Mouse (Mus musculus) neural tube, embryonic 12.5 days (tissue): ENCODE results near the gene Bhmt. TPM values are rescaled to one million over a fixed set of nuclear protein-coding genes. Genes with fewer than 3 reads are reported as not detected.
"Not testable (repeated sequence)": the region's sequence is repeated elsewhere in the genome, so short reads cannot be mapped to it uniquely, and the experiment has no call there.

Experiments used
- ATAC-seq: fragments of 200-750 bp; cut with Nextera tagmentation; 2 replicates; pipeline ENCODE4 v1.8.0; 2017; ENCODE audit warnings: low read depth, mild to moderate bottlenecking, moderate TSS enrichment, moderate library complexity; ENCODE audit not compliant: low FRiP score
- H3K27ac ChIP-seq: fragments of 300-500 bp; sonication (generic); 2 replicates; pipeline ENCODE4 v1.5.1; 2016
- H3K27me3 ChIP-seq: fragments of 300-500 bp; sonication (generic); replicated peaks from 2 replicates; pipeline ENCODE4 v1.6.1; 2016; ENCODE audit warnings: mild to moderate bottlenecking
- H3K36me3 ChIP-seq: fragments of 300-500 bp; sonication (generic); 2 replicates; pipeline ENCODE4 v1.6.1; 2016; ENCODE audit warnings: mild to moderate bottlenecking
- H3K4me1 ChIP-seq: fragments of 300-500 bp; sonication (generic); 2 replicates; pipeline ENCODE4 v1.6.1; 2016
- H3K4me2 ChIP-seq: fragments of 300-500 bp; sonication (generic); replicated peaks from 2 replicates; pipeline ENCODE4 v1.6.1; 2016; ENCODE audit warnings: mild to moderate bottlenecking
- H3K4me3 ChIP-seq: fragments of 300-500 bp; sonication (generic); 2 replicates; pipeline ENCODE4 v1.5.1; 2016
- H3K9ac ChIP-seq: fragments of 300-500 bp; sonication (generic); 2 replicates; pipeline ENCODE4 v1.6.1; 2016; ENCODE audit warnings: mild to moderate bottlenecking
- H3K9me3 ChIP-seq: fragments of 300-500 bp; sonication (generic); 2 replicates; pipeline ENCODE4 v1.6.1; 2016; ENCODE audit warnings: mild to moderate bottlenecking
- WGBS: fragments of 180-500 bp; shearing (Covaris S2); methylation state at CpG from one replicate; pipeline ENCODE4 v1.1.7; 2016; 5-methylcytosine and 5-hydroxymethylcytosine counted together
- polyA plus RNA-seq: library from polyadenylated mRNA; unstranded; fragments of >200 nt; fragmentation: Nextera tagmentation; extraction: Ambion mirVana; gene quantifications from 2 replicates; pipeline ENCODE4 v1.2.1, GENCODE M21; 2016

Bhmt gene
- polyA plus RNA-seq, 1 experiment from 2014 or later = not detected

DNA sequence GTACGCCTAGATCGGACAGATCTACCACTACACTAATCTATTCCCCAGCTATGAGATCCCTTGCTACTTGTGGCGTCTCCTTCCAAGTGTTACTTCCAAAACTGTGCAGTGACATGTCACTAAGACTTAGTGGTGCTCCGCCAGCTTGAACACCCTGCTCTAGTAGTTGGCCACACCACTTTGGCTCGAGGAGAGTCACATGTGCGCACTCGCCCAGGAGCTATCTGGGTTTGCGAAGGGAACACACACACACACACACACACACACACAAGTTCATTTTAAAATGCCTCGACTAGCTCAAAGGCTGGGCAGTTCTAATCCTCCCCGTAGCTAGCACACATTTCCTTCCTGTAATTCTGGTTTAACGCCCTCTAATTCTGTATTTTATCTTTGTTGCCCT is 36.2 kb downstream of the Bhmt start:
- WGBS = 89% methylated on average over 11 of the region's 11 CpGs
- Histone ChIP-seq H3K27ac (no peak overlapping the region), H3K4me2 (no peak overlapping the region), H3K27me3 (no peaks in the 10 kb centered on the region), H3K36me3 (no peaks in the 10 kb centered on the region), H3K9ac (no peak overlapping the region), H3K4me3 (no peak overlapping the region), H3K4me1 (no peaks in the 10 kb centered on the region), H3K9me3 (no peaks in the 10 kb centered on the region)
- ATAC-seq = no peak

DNA sequence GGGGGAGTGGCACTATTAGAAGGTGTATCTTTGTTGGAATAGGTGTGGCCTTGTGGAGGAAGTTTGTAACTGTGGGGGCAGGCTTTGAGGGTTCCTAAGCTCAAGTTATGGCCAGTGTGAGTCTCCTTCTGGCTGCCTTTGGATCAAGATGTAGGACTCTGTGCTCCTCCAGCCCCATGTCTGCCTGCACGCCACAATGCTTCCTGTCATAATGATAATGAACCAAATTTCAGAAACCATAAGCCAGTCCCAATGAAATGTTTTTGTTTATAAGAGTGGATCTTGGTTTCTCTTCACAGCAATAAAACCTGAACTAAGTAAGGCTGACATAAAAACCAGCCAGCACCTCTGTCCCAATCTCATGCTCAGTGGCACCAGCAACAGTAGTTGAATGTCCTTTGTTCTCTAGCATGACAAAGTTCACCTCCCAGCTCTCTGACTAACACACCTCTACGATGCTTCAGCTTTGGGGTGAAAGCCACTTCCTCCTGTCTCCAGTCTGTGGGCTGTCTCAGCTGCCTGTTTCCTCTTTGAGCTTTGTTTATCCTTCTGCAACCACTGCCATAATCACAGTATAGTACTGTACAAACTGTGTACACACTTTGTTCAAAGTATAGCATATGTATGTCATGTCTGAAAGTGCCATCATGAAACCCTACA is 44.6 kb downstream of the Bhmt start:
- Histone ChIP-seq H3K4me2 (no peak overlapping the region), H3K36me3 (no peaks in the 10 kb centered on the region), H3K27ac (no peak overlapping the region), H3K4me1 (no peaks in the 10 kb centered on the region), H3K9me3 (no peaks in the 10 kb centered on the region), H3K4me3 (no peak overlapping the region), H3K27me3 (no peaks in the 10 kb centered on the region), H3K9ac (no peak overlapping the region)
- WGBS = 86% methylated on average over 2 of the region's 2 CpGs
- no peak for ATAC-seq

DNA sequence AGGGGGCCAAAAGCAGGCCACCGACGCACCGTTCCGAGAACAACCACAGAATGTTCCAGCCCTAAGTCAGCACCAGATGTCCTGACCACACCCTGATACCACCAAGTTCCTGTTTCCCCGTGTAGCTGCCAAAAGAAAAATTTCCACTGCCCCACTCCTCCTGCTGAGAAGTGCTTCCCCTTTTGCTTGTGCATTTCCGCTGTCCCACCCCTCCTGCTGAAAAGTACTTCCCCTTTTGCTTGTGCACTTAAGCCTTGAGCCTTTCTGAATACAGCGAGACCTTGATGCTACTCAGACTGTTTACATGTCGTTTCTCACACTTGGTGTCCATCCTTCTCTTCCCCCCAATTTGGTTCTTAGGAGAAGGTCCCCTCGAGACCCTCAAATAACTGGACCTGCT is 55.2 kb downstream of the Bhmt start:
- H3K4me3 ChIP-seq, H3K4me2 ChIP-seq, H3K9me3 ChIP-seq, ATAC-seq, H3K36me3 ChIP-seq, H3K27me3 ChIP-seq, H3K27ac ChIP-seq, H3K9ac ChIP-seq, H3K4me1 ChIP-seq: not testable (repeated sequence)
- WGBS = 92% methylated on average over 9 of the region's 9 CpGs

DNA sequence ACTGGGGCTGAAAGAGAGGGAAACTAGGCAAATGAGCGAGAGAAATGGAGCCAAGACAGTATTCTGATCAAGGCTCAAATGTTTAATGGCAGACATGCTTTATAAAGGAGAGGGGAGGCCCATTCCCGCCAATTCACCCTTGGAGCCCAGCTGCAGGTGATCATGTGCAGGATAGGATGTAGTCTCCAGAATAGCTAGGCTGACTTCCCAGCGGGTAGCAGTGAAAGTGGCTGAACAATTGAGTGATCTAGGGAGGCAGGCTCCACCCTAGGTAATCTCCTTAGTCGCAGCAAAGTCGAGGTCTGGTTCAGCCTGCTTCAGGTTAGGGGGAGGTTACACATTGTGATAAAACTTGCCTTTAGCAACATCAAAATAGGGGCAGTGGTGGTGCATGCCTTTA is 57.3 kb downstream of the Bhmt start:
- H3K27me3 ChIP-seq = no peaks in the 10 kb centered on the region
- H3K9ac ChIP-seq = no peak overlapping the region
- no peaks in the 10 kb centered on the region for H3K36me3 ChIP-seq
- peaks cover 4% of the 10 kb centered on the region; the same call in 1 of the 2 replicates for H3K9me3 ChIP-seq
- H3K4me3 ChIP-seq = no peak overlapping the region
- H3K4me2 ChIP-seq = no peak overlapping the region
- H3K27ac ChIP-seq = no peak overlapping the region
- no peak for ATAC-seq
- 82% methylated on average over 5 of the region's 5 CpGs for WGBS
- no peaks in the 10 kb centered on the region for H3K4me1 ChIP-seq

DNA sequence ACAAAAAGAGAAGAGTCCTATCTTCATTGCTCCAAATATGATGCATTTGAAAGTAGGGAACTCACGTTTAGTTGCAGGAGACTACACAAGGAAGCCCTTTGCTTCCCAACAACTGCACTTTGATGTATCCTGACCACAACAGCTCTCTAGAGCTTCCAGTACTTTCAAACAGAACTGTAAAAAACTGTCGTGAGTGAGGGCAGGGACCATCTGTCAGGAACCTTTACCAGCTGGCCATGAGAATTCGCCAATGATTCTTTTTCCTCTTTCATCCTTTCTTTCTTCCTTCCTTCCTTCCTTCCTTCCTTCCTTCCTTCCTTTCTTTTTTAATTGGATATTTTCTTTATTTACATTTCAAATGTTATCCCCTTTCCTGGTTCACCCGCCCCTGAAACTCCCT is 68.1 kb downstream of the Bhmt start:
- H3K9me3 ChIP-seq = no peaks in the 10 kb centered on the region

More for the DNA sequence above, 68.1 kb downstream of the Bhmt start:
- Histone ChIP-seq H3K27ac (no peak overlapping the region), H3K27me3 (no peaks in the 10 kb centered on the region), H3K36me3 (no peaks in the 10 kb centered on the region), H3K4me2 (no peak overlapping the region), H3K4me3 (no peak overlapping the region), H3K9ac (no peak overlapping the region), H3K4me1 (no peaks in the 10 kb centered on the region)
- no peak for ATAC-seq
- 73% methylated on average over 4 of the region's 4 CpGs for WGBS

Other genes with a start within 250 kb of the Bhmt start
- gene Jmy, start 138.2 kb downstream of the Bhmt start, polyA plus RNA-seq = 9.6 and 14.1 TPM in 2 replicates
- not detected in 2 replicates for gene Bhmt2, start 36.3 kb upstream of the Bhmt start, polyA plus RNA-seq
- gene Dmgdh, start 36.5 kb upstream of the Bhmt start, polyA plus RNA-seq = 0.06 and 0.09 TPM in 2 replicates
- 6.2 and 7.6 TPM in 2 replicates for gene Arsb, start 133.7 kb upstream of the Bhmt start, polyA plus RNA-seq